Mouse (Mus musculus): ENCODE measurements around the gene Kat14. TPM values are rescaled to one million over a fixed set of nuclear protein-coding genes. Genes with fewer than 3 reads are reported as not detected.

The Kat14 gene
- polyA plus RNA-seq, 1 experiment from 2014 or later: 43.4 TPM

DNA sequence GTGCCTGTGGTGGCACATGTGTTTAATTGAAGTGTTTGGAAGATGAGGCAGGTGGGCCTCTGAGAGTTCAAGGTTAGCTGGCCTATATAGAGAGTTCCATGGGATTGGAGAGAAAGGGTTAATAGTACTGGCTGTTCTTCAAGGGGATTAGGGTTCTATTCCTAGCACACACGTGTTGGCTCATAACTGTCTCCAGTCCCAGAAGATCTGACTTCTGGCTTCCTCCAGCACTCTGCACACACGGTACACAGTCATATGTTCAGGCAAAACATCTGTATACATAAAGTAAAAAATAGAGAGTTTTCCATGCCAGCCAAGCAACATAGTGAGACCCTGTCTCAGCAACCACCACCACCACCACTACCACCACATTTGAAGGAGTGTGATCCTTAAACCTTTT is 17.5 kb downstream of the Kat14 start:
- no peaks in the 10 kb centered on the region for H3K4me1 ChIP-seq
- peaks cover 67% of the 10 kb centered on the region for H3K36me3 ChIP-seq
- H3K9me3 ChIP-seq: no peaks in the 10 kb centered on the region
- no peak overlapping the region for H3K4me2 ChIP-seq
- no peak for ATAC-seq (ENCODE audit: borderline replicate concordance, extremely low read depth, low FRiP score, low TSS enrichment)
- H3K27me3 ChIP-seq: no peaks in the 10 kb centered on the region
- no peak overlapping the region for H3K4me3 ChIP-seq
- no peak overlapping the region for H3K27ac ChIP-seq
- H3K9ac ChIP-seq: no peak overlapping the region
- 69% methylated on average over 2 of the region's 2 CpGs for WGBS

GRCm38 (mm10) chr2:144388416-144388815 is 19.6 kb downstream of the Kat14 start:
- Histone ChIP-seq H3K4me3 (no peak overlapping the region), H3K9me3 (no peaks in the 10 kb centered on the region), H3K4me1 (no peaks in the 10 kb centered on the region), H3K27me3 (no peaks in the 10 kb centered on the region), H3K27ac (no peak overlapping the region), H3K4me2 (no peak overlapping the region), H3K36me3 (peaks cover 65% of the 10 kb centered on the region), H3K9ac (no peak overlapping the region)
- 50% methylated on average over 3 of the region's 3 CpGs for WGBS
- no peak for ATAC-seq (ENCODE audit: borderline replicate concordance, extremely low read depth, low FRiP score, low TSS enrichment)

GRCm38 (mm10) chr2:144399531-144399930 is 30.7 kb downstream of the Kat14 start:
- no peaks in the 10 kb centered on the region for H3K27me3 ChIP-seq
- no peaks in the 10 kb centered on the region for H3K4me1 ChIP-seq
- no peak overlapping the region for H3K4me3 ChIP-seq
- H3K36me3 ChIP-seq: peaks cover 85% of the 10 kb centered on the region
- 91% methylated on average over 4 of the region's 4 CpGs for WGBS
- no peak overlapping the region for H3K9ac ChIP-seq
- H3K27ac ChIP-seq: no peak overlapping the region
- no peaks in the 10 kb centered on the region for H3K9me3 ChIP-seq
- H3K4me2 ChIP-seq: no peak overlapping the region
- ATAC-seq (ENCODE audit: borderline replicate concordance, extremely low read depth, low FRiP score, low TSS enrichment): no peak

- WGBS: 76% methylated on average over 6 of the region's 6 CpGs
Observed at GRCm38 (mm10) chr2:144400659-144401058, 31.9 kb downstream of the Kat14 start.

GRCm38 (mm10) chr2:144409037-144409436 is 40.3 kb downstream of the Kat14 start:
- no peaks in the 10 kb centered on the region for H3K27me3 ChIP-seq
- H3K4me2 ChIP-seq: no peak overlapping the region
- no peak for ATAC-seq (ENCODE audit: borderline replicate concordance, extremely low read depth, low FRiP score, low TSS enrichment)
- H3K4me1 ChIP-seq: no peaks in the 10 kb centered on the region
- WGBS: 87% methylated on average over 4 of the region's 4 CpGs
- H3K9ac ChIP-seq: no peak overlapping the region
- H3K36me3 ChIP-seq: peaks cover 53% of the 10 kb centered on the region
- no peaks in the 10 kb centered on the region for H3K9me3 ChIP-seq
- no peak overlapping the region for H3K4me3 ChIP-seq
- H3K27ac ChIP-seq: no peak overlapping the region

More at GRCm38 (mm10) chr2:144400659-144401058, 31.9 kb downstream of the Kat14 start:
- H3K4me3 ChIP-seq: no peak overlapping the region
- H3K9me3 ChIP-seq: no peaks in the 10 kb centered on the region
- no peak for ATAC-seq (ENCODE audit: borderline replicate concordance, extremely low read depth, low FRiP score, low TSS enrichment)
- H3K4me2 ChIP-seq: no peak overlapping the region
- H3K36me3 ChIP-seq: peaks cover 82% of the 10 kb centered on the region
- H3K4me1 ChIP-seq: no peaks in the 10 kb centered on the region
- no peak overlapping the region for H3K27ac ChIP-seq
- no peaks in the 10 kb centered on the region for H3K27me3 ChIP-seq
- H3K9ac ChIP-seq: no peak overlapping the region

GRCm38 (mm10) chr2:144410603-144411002 is 41.8 kb downstream of the Kat14 start:
- ATAC-seq (ENCODE audit: borderline replicate concordance, extremely low read depth, low FRiP score, low TSS enrichment): no peak
- H3K27me3 ChIP-seq: no peaks in the 10 kb centered on the region
- H3K9me3 ChIP-seq: no peaks in the 10 kb centered on the region
- H3K4me2 ChIP-seq: no peak overlapping the region
- no peak overlapping the region for H3K4me3 ChIP-seq
- H3K36me3 ChIP-seq: peaks cover 40% of the 10 kb centered on the region
- 69% methylated on average over 3 of the region's 3 CpGs for WGBS
- H3K9ac ChIP-seq: no peak overlapping the region
- no peak overlapping the region for H3K27ac ChIP-seq
- H3K4me1 ChIP-seq: no peaks in the 10 kb centered on the region

DNA sequence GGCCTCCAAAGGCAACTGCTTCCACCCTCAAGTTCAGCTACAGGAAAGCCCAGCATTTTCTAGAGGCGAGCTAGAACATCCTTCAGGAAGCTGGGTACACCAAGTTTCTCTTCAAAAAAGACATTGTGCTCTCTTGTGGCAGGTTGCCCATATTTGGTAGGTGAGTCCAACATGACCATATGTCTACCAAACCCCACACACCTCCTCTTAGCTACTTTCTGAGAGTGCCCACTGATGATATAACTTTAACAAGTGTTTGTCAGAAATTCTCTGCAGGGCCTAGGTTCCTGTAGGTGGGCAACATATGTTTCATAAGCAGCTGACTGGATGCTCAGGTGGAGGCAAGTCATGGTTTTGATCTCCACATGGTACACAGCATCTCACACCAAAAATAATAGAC is 45.9 kb downstream of the Kat14 start:
- Histone ChIP-seq H3K36me3 (peaks cover 6% of the 10 kb centered on the region; the same call in 1 of the 2 replicates), H3K27me3 (no peaks in the 10 kb centered on the region), H3K4me1 (no peaks in the 10 kb centered on the region), H3K9ac (no peak overlapping the region), H3K27ac (no peak overlapping the region), H3K9me3 (no peaks in the 10 kb centered on the region), H3K4me3 (no peak overlapping the region), H3K4me2 (no peak overlapping the region)
- ATAC-seq (ENCODE audit: borderline replicate concordance, extremely low read depth, low FRiP score, low TSS enrichment): no peak
- WGBS: 91% methylated on average over 1 of the region's 1 CpGs

- no peaks in the 10 kb centered on the region for H3K27me3 ChIP-seq
- H3K4me3 ChIP-seq: no peak overlapping the region
- no peaks in the 10 kb centered on the region for H3K4me1 ChIP-seq
- H3K4me2 ChIP-seq: no peak overlapping the region
- no peak overlapping the region for H3K27ac ChIP-seq
- H3K36me3 ChIP-seq: peaks cover under 1% of the 10 kb centered on the region; the same call in 1 of the 2 replicates
- 41% methylated on average over 8 of the region's 8 CpGs for WGBS
- ATAC-seq (ENCODE audit: borderline replicate concordance, extremely low read depth, low FRiP score, low TSS enrichment): no peak
- H3K9me3 ChIP-seq: no peaks in the 10 kb centered on the region
- no peak overlapping the region for H3K9ac ChIP-seq
Observed at GRCm38 (mm10) chr2:144416859-144417258, 48.1 kb downstream of the Kat14 start.

- no peaks in the 10 kb centered on the region for H3K9me3 ChIP-seq
- no peak overlapping the region for H3K9ac ChIP-seq
- no peak for ATAC-seq (ENCODE audit: borderline replicate concordance, extremely low read depth, low FRiP score, low TSS enrichment)
- no peaks in the 10 kb centered on the region for H3K36me3 ChIP-seq
- H3K4me1 ChIP-seq: no peaks in the 10 kb centered on the region
- H3K27me3 ChIP-seq: no peaks in the 10 kb centered on the region
- no peak overlapping the region for H3K27ac ChIP-seq
- 26% methylated on average over 2 of the region's 2 CpGs for WGBS
- H3K4me2 ChIP-seq: no peak overlapping the region
- H3K4me3 ChIP-seq: no peak overlapping the region
Observed at GRCm38 (mm10) chr2:144418062-144418461, 49.3 kb downstream of the Kat14 start.

GRCm38 (mm10) chr2:144422094-144422675 is 53.4 kb downstream of the Kat14 start:
- Histone ChIP-seq H3K4me1 (no peaks in the 10 kb centered on the region), H3K36me3 (no peaks in the 10 kb centered on the region), H3K9me3 (no peaks in the 10 kb centered on the region), H3K27me3 (no peaks in the 10 kb centered on the region), H3K4me2 (no peak overlapping the region), H3K9ac (no peak overlapping the region), H3K27ac (no peak overlapping the region), H3K4me3 (no peak overlapping the region)
- WGBS: 59% methylated on average over 10 of the region's 10 CpGs
- ATAC-seq (ENCODE audit: borderline replicate concordance, extremely low read depth, low FRiP score, low TSS enrichment): no peak

- H3K4me3 ChIP-seq: no peak overlapping the region
- H3K9me3 ChIP-seq: no peaks in the 10 kb centered on the region
- no peak overlapping the region for H3K27ac ChIP-seq
- no peaks in the 10 kb centered on the region for H3K36me3 ChIP-seq
- ATAC-seq (ENCODE audit: borderline replicate concordance, extremely low read depth, low FRiP score, low TSS enrichment): no peak
- no peak overlapping the region for H3K4me2 ChIP-seq
- no peaks in the 10 kb centered on the region for H3K4me1 ChIP-seq
- no peaks in the 10 kb centered on the region for H3K27me3 ChIP-seq
- H3K9ac ChIP-seq: no peak overlapping the region
- WGBS: 92% methylated on average over 1 of the region's 1 CpGs
Observed at GRCm38 (mm10) chr2:144425761-144426160, 57.0 kb downstream of the Kat14 start.

GRCm38 (mm10) chr2:144427852-144428251 is 59.1 kb downstream of the Kat14 start:
- H3K4me3 ChIP-seq: no peak overlapping the region
- WGBS: 62% methylated on average over 5 of the region's 5 CpGs

GRCm38 (mm10) chr2:144428659-144429058 is 59.9 kb downstream of the Kat14 start:
- WGBS: 70% methylated on average over 8 of the region's 8 CpGs
- Histone ChIP-seq H3K36me3 (no peaks in the 10 kb centered on the region), H3K4me2 (no peak overlapping the region), H3K27me3 (no peaks in the 10 kb centered on the region), H3K9me3 (no peaks in the 10 kb centered on the region), H3K4me3 (no peak overlapping the region), H3K27ac (no peak overlapping the region), H3K4me1 (no peaks in the 10 kb centered on the region), H3K9ac (no peak overlapping the region)
- no peak for ATAC-seq (ENCODE audit: borderline replicate concordance, extremely low read depth, low FRiP score, low TSS enrichment)

More at GRCm38 (mm10) chr2:144427852-144428251, 59.1 kb downstream of the Kat14 start:
- H3K4me1 ChIP-seq: no peaks in the 10 kb centered on the region
- no peak overlapping the region for H3K4me2 ChIP-seq
- H3K27ac ChIP-seq: no peak overlapping the region
- H3K9ac ChIP-seq: no peak overlapping the region
- no peak for ATAC-seq (ENCODE audit: borderline replicate concordance, extremely low read depth, low FRiP score, low TSS enrichment)
- no peaks in the 10 kb centered on the region for H3K9me3 ChIP-seq
- H3K27me3 ChIP-seq: no peaks in the 10 kb centered on the region
- no peaks in the 10 kb centered on the region for H3K36me3 ChIP-seq
